Mouse (Mus musculus): ENCODE results near the gene Ilk.

Ilk gene

DNA sequence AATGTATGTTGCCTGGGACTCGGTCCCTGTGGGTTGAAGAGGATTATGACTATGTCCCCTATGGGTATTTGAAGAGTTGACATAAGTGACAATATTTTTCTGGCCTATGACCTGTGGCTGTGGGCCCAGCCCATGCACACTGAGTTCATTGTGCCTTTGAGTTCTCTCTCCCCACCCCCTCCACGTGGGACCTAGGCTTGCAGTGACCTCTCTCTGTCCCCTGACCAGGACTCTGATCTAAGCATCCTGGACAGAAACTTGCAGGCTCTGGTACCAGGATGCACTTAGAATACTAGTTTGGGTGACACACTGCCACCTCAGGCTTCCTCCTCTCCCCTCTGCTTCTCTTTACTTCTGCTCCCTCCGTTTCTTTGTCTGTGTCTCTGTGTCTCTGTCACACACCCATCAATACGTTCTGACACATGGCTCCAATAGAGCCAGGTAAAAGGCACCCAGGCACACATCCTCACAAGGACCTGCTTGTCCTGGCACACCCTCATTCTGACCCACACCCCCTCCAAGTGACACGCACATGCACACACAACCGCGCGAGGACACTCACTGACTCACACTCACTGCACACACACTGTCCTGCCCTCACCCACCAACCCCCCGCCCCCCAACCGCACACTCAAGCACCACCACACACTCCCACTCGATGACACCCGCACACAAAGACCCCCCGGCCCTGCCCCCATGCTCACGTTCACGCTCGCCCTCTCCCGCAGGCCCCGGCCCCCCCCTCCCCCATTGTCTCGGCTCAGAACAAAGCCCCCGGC, 50.3 kb downstream of the Ilk start:
- DNase-seq, result no peak

- peak in 1 of 2 experiments; percentile 10 for DNase-seq
Observed at GRCm38 (mm10) chr7:105787285-105788140, 51.1 kb downstream of the Ilk start, which contains the start of gene Dchs1. TSS of gene Dchs1 (minus strand) at chr7:105787654.

GRCm38 (mm10) chr7:105791147-105791546, 54.8 kb downstream of the Ilk start:
- DNase-seq, result no peak
